Mouse (Mus musculus): ENCODE data around the gene Acap1.

- TF ChIP-seq CTCF (IDR thresholded peaks at IDR 0.05; ENCODE audit: extremely low read depth, insufficient read length, insufficient replicate concordance, low read depth, low read length) (no peak), POLR2A (IDR thresholded peaks at IDR 0.05; ENCODE audit: low read depth, low read length) (no peak)
These were observed 56.6 kb downstream of the Acap1 start for GRCm38 (mm10) chr11:69838714-69839104.
